Comparison of ENCODE assay signal across 8 mouse cellular contexts in the genomic region with DNA sequence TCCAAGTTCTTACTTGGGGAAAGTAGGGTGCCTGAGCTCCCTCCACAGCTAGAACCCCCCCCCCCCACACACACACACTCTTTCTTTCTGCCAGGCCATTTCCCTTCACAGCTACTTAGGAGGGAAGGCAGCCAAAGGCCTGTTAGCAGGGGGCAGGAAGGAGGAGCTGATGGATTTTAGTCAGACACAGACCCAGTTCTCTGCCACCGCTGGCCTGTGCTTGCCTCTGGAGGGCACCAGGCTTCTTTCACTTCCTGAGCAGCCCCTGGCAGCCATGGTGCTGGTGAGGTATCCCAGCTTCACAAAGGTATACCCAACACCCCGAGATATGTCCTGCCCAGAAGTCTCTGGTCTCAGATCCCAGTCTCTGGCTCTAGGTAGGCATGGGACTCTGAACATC. TPM values are rescaled to one million over a fixed set of nuclear protein-coding genes. Genes with fewer than 3 reads are reported as not detected.
DNase-seq lines count a peak whose midpoint lies in the region; ATAC-seq and TF ChIP-seq lines count a peak whose summit lies in the region.

No protein-coding gene starts in this region.

- peak; percentile 44 for DNase-seq in gastrocnemius, postnatal 14 days
- no peak for DNase-seq in gastrocnemius, adult 8-10 months (ENCODE audit: low spot score in 2 of 2)
- DNase-seq in left cerebral cortex, postnatal 14 days (ENCODE audit: low spot score in 2 of 2): peak; percentile 19 to 30
- DNase-seq in left cerebral cortex, adult 18-20 months (ENCODE audit: low spot score in 2 of 2): no peak
- no peak for DNase-seq in cerebellum, adult 9-10 months
- no peak for DNase-seq in adrenal gland, adult 2 months

- H3K27me3 ChIP-seq in limb, embryonic 15.5 days: no peaks in the 10 kb centered on the region

- WGBS in limb, embryonic 15.5 days: 38% methylated on average over 2 of the region's 2 CpGs

- TF ChIP-seq CTCF in cortical plate, adult 2 months (IDR thresholded peaks at IDR 0.05; ENCODE audit: extremely low read depth, insufficient read depth, low read length): 0 out of 2 replicates have a peak, but pooled peaks have one; percentile 11

- no peak for TF ChIP-seq POLR2A in cortical plate, adult 2 months (IDR thresholded peaks at IDR 0.05; ENCODE audit: extremely low read depth, insufficient read depth, low read length)

- no peaks in the 10 kb centered on the region for H3K4me1 ChIP-seq in cortical plate, adult 2 months (ENCODE audit: control insufficient read depth, insufficient read depth, low read length)
- peaks cover 38% of the 10 kb centered on the region for H3K4me1 ChIP-seq in limb, embryonic 15.5 days

- no peak overlapping the region for H3K27ac ChIP-seq in cortical plate, adult 2 months (ENCODE audit: insufficient read depth, low read length)
- H3K27ac ChIP-seq in limb, embryonic 15.5 days: peak overlapping the region; percentile 12

- intact Hi-C loops in gastrocnemius, postnatal 14 days (cut with DNase I; ENCODE audit: low total_unique reads): no loop called here
- intact Hi-C loops in left cerebral cortex, postnatal 14 days (cut with DNase I): no loop called here

- H3K36me3 ChIP-seq in limb, embryonic 15.5 days: no peaks in the 10 kb centered on the region

- no peak overlapping the region for H3K4me2 ChIP-seq in limb, embryonic 15.5 days

- no peak overlapping the region for H3K9ac ChIP-seq in limb, embryonic 15.5 days

- H3K4me3 ChIP-seq in cortical plate, adult 2 months (ENCODE audit: insufficient read depth, low read length): no peak overlapping the region
- no peak overlapping the region for H3K4me3 ChIP-seq in limb, embryonic 15.5 days

- H3K9me3 ChIP-seq in limb, embryonic 15.5 days: no peaks in the 10 kb centered on the region

- ATAC-seq in limb, embryonic 15.5 days (ENCODE audit: insufficient number of reproducible peaks, low FRiP score, low TSS enrichment, low read depth): no peak

RNA-seq across cellular contexts. Expression of gene Adamts2, which starts 22.4 kb away (rescaled TPM):
- total RNA-seq in gastrocnemius, postnatal 14 days (2021): 10 to 100 TPM; 19.0 to 26.6 TPM
- 1 to 10 TPM; 3.5 to 4.9 (median 4.7) TPM for total RNA-seq in gastrocnemius, adult 8-10 months (2022)
- 10 to 100 TPM; 12.3 to 13.2 TPM for total RNA-seq in left cerebral cortex, postnatal 14 days (2021)
- total RNA-seq in left cerebral cortex, adult 18-20 months (2021): 10 to 100 TPM in 1 of 2 experiments, 1 to 10 TPM in 1; 9.9 to 12.1 TPM
- polyA plus RNA-seq in cortical plate, adult 2 months (2012; rRNA removed): 8.7 and 10.6 TPM in 2 replicates
- polyA plus RNA-seq in limb, embryonic 15.5 days (2015; fragmentation: Nextera tagmentation; extraction: Ambion mirVana): 19.7 and 21.9 TPM in 2 replicates
- total RNA-seq in adrenal gland, adult 2 months (2021): 1 to 10 TPM; 4.4 to 9.1 TPM
- polyA plus RNA-seq in adrenal gland, adult 2 months (2012; rRNA removed): 10.0 and 10.8 TPM in 2 replicates

Comparison
In these comparisons a context has a peak if more than half of its experiments do, and no peak if none do; other contexts are left out.
1. DNase-seq: peak in gastrocnemius, postnatal 14 days (single experiment) and left cerebral cortex, postnatal 14 days (2 of 2); none in gastrocnemius, adult 8-10 months (0 of 2), left cerebral cortex, adult 18-20 months (0 of 2), cerebellum, adult 9-10 months (single experiment) and adrenal gland, adult 2 months (single experiment).